Mouse (Mus musculus) common myeloid progenitor, adult 5-6 weeks (primary cell): ENCODE measurements at regions not wholly inside any gene's neighbourhood (a gene's known extent, or its start where the extent isn't known, plus 50 kb on each side); places are given as distances from the start of the nearest gene placed in this dataset.

Experiments
- ATAC-seq: replicated peaks from 2 replicates; pipeline ENCODE4 v1.8.0; 2016; ENCODE audit warnings: low read depth, mild to moderate bottlenecking, moderate TSS enrichment, inconsistent platforms; ENCODE audit not compliant: poor library complexity, severe bottlenecking

- ATAC-seq: no peak
These were observed 360.6 kb upstream of the Arglu1 start for GRCm38 (mm10) chr8:9050740-9051475.

DNA sequence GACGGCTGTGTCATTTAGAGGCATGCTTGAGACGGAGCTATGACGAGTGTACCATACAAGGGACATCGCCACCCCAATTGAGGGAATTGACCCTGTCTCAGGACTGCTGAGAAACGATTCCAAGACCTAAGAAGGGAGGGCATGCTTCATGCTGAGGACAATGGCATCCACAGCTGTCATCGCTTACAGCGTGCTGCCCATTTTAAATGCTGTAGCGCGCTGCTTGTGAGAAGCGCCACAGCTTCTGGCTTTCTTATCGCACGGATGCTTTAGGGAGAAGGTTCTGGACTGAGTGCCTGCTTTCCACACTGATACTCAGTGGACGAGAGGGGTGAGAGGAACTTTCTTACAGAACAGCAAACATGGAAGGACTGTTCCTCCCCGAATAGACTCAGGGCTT, 357.8 kb upstream of the Arglu1 start:
- no peak for ATAC-seq

DNA sequence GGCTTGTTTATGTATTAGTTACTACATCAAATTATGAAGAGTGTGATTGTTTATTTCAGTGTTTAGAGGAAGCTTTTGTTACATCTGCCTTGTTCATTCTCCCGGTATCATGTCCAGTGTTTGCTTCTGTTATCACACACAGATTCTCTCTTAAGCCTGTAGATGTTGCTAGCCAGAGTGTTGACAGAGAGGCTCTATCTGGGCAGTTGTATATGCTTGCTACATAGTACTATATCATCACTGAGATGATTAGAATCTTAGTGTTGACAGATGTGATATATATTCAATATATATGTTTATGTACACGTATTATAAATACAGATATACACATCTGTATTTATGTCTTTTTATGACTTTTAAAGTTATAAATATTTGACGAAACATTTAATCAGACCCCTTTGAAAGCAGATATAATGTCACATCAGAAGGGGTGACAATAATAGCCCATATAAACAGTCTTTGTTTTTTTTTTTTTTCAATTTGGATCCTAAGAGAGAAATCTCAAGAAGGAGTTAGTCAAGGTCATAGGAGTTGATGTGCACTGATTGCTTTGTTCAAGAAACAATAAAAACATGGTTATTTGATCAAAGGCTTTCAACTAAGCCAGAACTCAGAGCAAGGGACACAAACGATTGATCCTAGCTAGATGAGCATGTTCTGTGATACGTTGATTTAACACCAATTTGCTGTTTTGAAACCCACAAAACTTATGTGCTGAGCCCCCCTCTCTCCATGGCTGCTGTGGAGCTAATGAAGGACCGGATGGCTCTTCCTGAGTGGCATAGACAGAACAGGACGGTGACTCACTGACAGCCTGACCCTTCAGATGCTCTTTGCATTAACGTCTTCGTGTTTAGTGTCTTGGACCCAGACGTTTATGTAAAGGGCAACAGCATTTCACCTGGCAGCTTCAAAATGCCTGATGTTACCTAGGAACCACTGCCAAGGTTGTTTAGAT, 352.8 kb upstream of the Arglu1 start:
- no peak for ATAC-seq

DNA sequence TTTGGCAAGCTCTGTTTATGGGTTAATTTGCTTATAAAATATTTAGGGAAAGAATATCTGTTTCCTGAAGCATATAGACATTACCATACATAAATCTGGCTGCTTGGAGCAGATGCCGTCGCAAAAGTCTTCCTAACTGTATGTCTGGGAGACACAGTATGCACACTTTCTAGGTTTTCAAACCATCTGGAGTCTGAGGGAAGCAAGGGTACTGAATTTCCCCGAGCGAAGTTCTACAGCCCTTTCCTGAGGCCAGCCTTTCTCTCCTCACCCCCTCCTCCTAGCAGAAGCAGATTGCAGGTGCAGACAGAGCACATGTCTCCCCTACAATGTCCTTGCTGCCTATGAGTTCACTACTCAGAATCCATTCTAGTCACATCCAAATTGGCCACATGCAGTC, 338.8 kb upstream of the Arglu1 start:
- ATAC-seq: no peak

GRCm38 (mm10) chr8:9027672-9028071, 337.4 kb upstream of the Arglu1 start:
- no peak for ATAC-seq

DNA sequence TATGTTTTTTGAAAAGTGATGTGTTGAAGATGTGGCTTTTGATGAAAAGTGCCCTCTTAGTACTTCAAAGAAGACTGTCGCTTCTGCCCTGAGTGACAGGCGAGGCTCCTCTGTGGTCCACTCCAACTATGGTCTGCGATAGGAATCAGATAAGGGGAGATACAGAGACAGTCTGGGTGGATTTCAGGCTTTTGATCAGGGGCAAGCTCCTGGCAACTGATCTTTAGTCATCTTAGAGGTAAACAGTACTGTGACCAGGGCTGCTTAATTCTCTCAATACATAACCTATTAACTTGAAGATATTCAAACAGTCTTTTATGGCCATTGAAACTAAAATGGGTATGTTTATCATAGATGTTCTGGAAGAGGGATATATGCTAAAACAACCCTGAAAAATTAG, 335.6 kb upstream of the Arglu1 start:
- ATAC-seq: no peak

GRCm38 (mm10) chr8:9025378-9025777, 335.1 kb upstream of the Arglu1 start:
- no peak for ATAC-seq

DNA sequence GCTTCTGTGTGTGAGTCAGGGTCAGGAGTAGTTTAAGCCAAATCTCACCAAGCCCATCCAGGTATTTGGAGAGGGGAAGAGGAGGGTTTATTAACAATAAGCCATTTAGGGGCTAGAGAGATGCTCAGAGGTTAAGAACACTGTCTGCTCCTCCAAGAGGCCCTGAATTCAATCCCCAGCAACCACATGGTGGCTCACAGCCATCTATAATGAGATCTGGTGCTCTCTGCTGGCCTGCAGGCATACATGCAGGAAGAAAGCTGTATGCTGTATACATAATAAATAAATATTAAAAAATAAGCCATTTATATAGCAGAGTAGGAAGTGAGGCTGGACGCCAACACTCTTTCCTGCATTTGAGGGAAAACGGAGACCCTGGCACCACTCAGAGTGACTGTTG, 330.4 kb upstream of the Arglu1 start:
- ATAC-seq: no peak

GRCm38 (mm10) chr8:9020180-9020579, 329.9 kb upstream of the Arglu1 start:
- peak; percentile 50 for ATAC-seq

DNA sequence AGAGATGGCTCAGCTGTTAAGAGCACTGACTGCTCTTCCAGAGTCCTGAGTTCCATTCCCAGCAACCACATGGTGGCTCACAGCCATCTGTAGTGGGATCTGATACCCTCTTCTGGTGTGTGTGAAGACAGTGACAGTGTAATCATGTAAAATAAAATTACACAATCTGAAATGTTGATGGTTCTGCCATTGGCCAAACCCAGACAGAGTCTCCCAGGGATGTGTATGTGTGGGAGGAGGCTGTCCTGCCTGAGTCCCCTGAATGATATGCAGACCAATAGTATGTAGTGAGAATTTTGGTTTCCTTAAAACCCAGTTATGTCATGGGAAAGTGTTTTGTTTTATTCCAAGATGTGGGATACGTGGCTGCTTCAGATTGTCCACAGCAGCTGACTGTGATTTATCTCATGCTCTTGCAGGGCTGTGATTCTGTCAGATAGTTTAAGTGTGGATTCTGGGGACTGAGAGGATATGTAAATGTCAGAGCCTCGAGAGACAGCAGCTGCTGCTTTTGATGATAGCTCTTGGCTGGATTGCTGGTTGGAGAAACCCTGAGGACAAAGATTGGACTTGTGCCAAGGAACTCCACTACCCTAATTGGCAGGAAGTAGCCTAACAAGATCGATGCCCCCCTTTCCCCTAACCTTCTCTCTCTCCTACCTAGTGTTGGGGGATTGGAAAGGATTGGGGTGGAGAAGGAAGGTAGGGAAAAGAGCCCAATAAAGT, 321.6 kb upstream of the Arglu1 start:
- no peak for ATAC-seq

GRCm38 (mm10) chr8:9008006-9008780, 317.9 kb upstream of the Arglu1 start:
- peak; percentile 42; the same call in 1 of the 2 replicates for ATAC-seq

DNA sequence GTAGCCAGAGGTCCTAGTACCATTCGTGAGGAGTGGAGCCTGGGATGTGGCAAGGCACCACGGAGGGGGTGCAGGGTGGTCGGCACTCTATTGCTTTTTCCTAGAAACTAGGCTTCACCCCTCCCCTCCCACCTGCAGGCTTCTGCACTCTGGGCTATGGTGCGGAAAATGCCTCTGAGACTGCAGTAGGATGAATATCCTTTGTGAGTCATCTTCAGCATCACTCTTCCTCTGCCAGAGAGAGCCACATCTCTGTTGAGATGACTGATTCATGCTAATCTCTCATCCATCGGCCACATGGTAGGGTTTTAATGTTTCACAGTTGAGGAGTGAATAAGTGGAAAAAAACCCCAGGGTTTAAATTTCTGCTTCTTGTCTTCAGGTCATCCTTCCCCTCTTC, 309.6 kb upstream of the Arglu1 start:
- no peak for ATAC-seq

DNA sequence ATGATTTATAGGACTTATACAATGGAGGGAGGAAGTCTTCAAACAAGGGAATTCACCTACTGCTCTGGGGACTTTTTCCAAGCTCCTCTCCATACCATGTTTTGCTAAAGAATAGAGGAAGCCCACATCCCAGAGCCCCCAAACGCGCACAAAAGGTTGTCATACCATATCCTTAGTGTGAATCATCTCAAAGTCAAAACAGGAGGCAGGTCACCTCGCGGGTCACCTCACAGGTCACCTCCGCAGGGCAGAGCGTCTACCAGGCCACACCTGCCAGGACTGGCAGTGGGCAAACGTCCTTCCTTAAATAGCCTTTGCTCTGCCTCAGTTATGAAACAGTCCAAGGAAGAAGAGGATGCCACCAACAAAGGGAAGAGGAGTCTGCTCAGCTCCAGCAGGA, 307.3 kb upstream of the Arglu1 start:
- ATAC-seq: no peak

DNA sequence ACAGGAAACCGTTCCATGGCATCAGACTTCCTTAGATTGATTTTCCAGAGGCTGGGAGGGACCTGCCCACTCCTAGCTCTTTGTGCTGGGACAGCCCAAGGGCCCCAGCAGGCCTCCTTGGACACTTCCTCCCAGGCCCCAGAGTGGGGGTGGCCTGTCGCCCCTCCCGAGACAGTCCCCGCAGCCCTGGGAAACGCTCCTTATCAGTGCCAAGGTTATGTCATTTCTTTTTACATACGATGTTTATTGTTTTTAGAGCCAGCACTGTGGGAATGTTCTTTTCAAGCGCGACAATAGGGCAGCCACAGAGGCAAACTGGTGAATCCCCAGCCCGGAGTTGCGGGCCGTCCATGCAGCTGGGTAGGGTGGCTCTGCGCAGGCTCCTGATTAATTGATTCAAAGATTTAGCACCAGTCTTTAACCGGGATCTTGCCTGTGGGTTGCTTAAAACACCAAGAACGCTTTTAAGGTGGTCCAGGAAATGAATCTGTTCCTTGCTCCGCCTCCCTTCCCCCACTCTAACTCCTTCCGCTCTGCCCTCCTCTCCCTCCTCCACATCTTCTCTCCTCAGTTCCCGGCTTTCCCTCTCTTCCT, 304.4 kb upstream of the Arglu1 start:
- ATAC-seq: peak; percentile 60

- no peak for ATAC-seq
These were observed 303.7 kb upstream of the Arglu1 start for GRCm38 (mm10) chr8:8994008-8994407.

- peak; percentile 46 for ATAC-seq
These were observed 302.2 kb upstream of the Arglu1 start for GRCm38 (mm10) chr8:8992461-8993032.

DNA sequence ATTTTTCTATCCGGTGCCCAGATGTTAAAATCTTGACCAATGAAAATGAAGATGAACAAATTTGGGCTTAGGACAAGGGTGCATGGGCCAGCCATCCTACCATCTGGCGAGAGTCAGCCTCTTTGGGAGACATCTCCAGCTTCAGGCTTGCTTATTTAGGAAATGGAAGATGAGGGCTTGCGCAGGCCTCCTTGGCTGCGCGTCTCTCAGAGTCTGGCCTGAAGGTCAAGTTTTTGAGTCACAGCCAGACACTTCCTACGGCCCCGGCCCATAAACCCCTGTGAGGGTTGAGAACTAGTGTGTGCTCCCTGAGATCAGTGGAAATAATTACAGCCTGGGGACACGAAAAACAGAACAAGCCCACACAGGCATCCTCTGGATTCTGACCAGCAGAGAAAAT, 300.7 kb upstream of the Arglu1 start:
- no peak for ATAC-seq

- ATAC-seq: no peak
These were observed 295.7 kb upstream of the Arglu1 start for GRCm38 (mm10) chr8:8986068-8986467.

GRCm38 (mm10) chr8:8985395-8985794, 295.1 kb upstream of the Arglu1 start:
- peak; percentile 34 for ATAC-seq
